Mouse (Mus musculus): ENCODE measurements at regions not wholly inside any gene's neighbourhood (a gene's known extent, or its start where the extent isn't known, plus 50 kb on each side); places are given as distances from the start of the nearest gene placed in this dataset.

DNA sequence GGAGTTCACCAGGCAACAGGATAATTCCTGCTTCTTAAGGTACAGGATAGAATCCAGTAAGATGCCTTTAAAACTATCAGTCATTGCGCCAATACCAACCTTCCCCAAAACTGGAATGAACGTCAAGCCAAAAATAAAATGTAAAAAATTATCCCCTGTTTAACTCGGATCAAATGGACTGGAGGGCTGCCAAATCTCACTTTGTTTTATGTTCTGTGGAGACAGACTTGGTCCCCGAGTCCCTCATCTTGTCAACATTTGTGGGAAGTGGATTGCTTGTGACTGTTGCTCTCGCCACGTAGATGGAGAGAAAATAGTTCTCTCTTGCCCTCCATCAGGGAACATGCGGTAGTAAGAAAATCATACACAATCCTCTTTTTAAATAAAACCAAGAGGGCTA lies 322.4 kb downstream of the Hlx start:
- DNase-seq (ENCODE audit: inconsistent age in 2 of 2, low spot score in 1 of 2) = no peak

GRCm38 (mm10) chr1:184402985-184403384 lies 329.4 kb downstream of the Hlx start:
- no peak for DNase-seq (ENCODE audit: inconsistent age in 2 of 2, low spot score in 1 of 2)

- peak; percentile 36 to 83 for DNase-seq (ENCODE audit: inconsistent age in 2 of 2, low spot score in 1 of 2)
Observed at GRCm38 (mm10) chr1:184395215-184395614, 337.2 kb downstream of the Hlx start.

- DNase-seq (ENCODE audit: inconsistent age in 2 of 2, low spot score in 1 of 2) = no peak
Observed at GRCm38 (mm10) chr1:184394559-184395194, 337.7 kb downstream of the Hlx start.

DNA sequence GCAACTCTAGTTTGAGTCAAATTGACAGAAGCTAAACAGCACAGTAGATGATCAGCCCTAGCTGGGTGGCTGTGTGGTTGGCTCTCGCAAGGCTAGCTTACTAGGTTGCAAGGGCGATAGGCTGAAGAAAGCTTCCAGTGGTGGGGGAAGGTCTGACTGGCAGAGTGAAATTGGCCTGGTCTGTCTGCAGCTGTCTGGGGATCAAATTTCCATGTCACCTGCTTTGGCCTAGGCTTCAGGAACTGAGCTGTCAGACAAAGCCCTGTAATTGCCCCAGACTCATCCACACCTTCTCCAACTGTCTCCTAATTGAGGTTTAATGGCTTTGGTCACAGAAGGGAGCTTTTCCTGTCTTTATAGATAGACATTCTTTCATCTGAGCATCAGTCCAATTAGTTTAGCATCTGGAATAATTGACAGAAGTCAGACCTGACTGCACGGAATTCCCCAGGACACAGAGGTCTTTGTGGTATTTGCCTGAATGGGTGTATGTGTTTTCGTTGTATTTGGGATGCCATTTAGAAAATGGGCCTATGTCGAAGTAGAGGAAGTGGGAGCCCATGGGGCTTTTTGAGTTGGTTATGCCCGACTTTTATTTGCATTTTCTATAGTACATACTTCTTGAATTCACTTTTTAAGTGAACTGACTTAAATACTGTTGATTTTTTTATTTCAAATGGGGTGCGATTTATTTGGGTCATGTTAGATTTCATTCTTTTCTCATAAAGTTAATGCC lies 348.2 kb downstream of the Hlx start:
- DNase-seq (ENCODE audit: inconsistent age in 2 of 2, low spot score in 1 of 2) = no peak

GRCm38 (mm10) chr1:184378665-184379064 lies 344.6 kb upstream of the 1700056E22Rik start:
- no peak for DNase-seq (ENCODE audit: inconsistent age in 2 of 2, low spot score in 1 of 2)

- no peak for DNase-seq (ENCODE audit: inconsistent age in 2 of 2, low spot score in 1 of 2)
Observed at GRCm38 (mm10) chr1:184365026-184365425, 330.9 kb upstream of the 1700056E22Rik start.

DNA sequence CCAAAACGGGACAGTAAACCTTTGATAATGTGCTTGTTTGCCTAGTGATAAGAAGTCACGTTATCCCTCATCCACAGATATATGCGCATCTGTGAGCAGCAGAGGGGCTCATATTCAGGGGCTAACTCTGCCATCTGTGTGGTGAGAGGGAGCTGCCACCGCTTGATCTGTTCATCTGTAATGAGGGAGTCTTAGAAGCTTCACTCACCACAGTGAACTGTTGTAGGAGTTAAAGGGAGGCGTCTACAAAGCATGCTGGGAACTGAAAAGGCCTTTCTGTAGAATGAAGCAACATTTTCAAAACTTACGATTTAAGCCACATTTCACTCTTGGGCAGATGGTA lies 324.1 kb upstream of the 1700056E22Rik start:
- no peak for DNase-seq (ENCODE audit: inconsistent age in 2 of 2, low spot score in 1 of 2)

DNA sequence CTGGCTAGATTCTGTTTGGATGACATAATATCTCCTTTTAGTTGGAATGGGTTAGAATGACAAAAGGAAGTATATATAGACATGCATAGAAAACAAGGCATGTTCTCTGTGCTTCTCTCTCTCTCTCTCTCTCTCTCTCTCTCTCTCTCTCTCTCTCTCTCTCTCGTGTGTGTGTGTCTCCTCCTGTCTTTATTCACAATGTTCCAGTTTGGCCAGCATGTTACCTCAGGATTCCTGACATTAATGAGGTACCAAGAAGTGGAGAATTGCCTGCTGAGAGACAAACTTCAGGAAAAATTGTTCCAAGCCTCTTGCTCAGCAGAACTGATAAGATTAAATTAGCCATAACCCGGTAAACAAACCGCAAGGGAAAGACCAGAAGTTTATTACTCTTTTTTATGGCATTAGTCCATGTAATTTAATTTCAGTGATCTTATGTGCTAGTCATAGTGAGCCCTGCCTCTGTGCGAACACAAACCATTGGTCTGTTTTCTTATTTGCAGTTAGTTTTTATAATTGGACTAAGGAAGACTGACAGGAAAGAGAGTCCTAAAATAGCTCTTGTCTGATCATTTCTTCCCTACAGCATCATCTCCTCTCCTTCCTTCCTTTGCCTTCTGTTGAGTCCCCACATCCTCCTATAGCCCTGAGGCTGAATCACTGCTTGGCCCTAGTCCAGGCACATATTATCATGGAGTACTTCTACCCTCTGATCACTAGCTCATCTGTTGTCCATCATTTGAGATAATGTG lies 323.5 kb upstream of the 1700056E22Rik start:
- DNase-seq (ENCODE audit: inconsistent age in 2 of 2, low spot score in 1 of 2) = peak in 1 of 2 experiments; percentile 25

DNA sequence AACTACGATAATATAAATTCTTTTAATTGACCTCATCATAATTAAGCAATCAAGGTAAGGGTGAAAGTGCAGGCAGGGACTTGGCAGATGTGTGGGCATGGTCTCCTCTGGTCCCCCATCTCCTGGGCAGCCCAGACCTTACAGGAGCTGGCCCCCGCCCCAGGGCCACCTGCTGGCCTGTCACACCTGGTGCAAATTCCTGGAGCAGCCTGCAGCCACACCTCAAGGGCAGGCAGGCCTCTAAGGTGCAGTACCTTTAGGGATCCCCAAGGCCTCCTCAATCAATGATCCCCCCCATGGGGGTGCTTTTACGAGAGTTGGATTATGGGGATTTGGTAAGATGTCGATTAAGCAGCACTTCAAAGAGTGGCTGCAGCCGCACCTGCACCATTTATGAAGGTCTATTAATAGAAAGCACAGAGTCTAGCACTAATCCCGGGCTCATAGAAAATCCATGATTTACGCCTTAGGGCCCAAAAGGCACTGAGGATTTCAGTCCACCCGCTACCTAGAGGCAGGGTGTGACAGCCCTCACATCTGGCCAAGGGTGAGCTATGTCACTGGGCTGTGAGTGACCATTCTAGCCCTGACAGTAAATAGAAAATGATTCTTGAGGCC lies 319.8 kb upstream of the 1700056E22Rik start:
- no peak for DNase-seq (ENCODE audit: inconsistent age in 2 of 2, low spot score in 1 of 2)

GRCm38 (mm10) chr1:184351760-184352159 lies 317.7 kb upstream of the 1700056E22Rik start:
- no peak for DNase-seq (ENCODE audit: inconsistent age in 2 of 2, low spot score in 1 of 2)

DNA sequence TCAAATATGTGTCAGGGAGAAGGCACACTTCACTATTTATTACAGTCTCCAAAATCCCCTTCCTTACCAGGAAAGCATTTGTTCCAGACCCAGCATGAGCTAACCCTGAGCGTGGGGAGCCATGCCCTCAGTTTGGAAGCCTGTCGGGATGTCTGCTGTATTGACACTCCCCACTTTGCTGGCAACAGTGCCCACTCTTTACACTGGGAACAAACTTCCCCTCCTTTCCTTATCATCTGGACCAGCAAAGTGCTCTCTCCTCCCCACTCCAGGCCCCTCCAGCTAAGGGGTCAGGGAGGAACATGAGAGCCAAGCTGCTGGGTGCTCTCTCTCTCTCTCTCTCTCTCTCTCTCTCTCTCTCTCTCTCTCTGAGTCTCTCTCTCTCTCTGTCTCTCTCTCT lies 310.7 kb upstream of the 1700056E22Rik start:
- DNase-seq (ENCODE audit: inconsistent age in 2 of 2, low spot score in 1 of 2) = no peak

GRCm38 (mm10) chr1:184335952-184336351 lies 301.9 kb upstream of the 1700056E22Rik start:
- no peak for DNase-seq (ENCODE audit: inconsistent age in 2 of 2, low spot score in 1 of 2)

- DNase-seq (ENCODE audit: inconsistent age in 2 of 2, low spot score in 1 of 2) = no peak
Observed at GRCm38 (mm10) chr1:184335281-184335680, 301.2 kb upstream of the 1700056E22Rik start.

GRCm38 (mm10) chr1:184334818-184335217 lies 300.7 kb upstream of the 1700056E22Rik start:
- no peak for DNase-seq (ENCODE audit: inconsistent age in 2 of 2, low spot score in 1 of 2)

DNA sequence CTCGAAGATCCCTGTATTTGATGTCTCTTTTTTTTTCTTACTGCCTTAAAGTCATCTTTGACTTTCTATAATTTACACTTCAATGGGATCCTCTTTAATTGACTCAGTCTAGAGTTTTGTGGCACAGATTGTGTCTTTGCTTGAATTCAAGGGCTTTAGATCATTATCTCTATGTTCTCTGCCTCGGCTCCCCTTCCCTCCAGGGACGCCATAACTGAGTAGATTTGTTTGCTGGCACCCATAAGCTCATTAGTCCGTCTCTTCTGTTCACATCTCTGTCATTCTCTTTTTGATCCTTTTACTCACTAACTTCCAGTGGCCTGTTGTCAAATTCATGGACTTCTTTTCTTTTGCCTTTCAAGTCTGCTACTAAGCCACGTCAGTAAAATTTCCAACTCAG lies 299.0 kb upstream of the 1700056E22Rik start:
- no peak for DNase-seq (ENCODE audit: inconsistent age in 2 of 2, low spot score in 1 of 2)

DNA sequence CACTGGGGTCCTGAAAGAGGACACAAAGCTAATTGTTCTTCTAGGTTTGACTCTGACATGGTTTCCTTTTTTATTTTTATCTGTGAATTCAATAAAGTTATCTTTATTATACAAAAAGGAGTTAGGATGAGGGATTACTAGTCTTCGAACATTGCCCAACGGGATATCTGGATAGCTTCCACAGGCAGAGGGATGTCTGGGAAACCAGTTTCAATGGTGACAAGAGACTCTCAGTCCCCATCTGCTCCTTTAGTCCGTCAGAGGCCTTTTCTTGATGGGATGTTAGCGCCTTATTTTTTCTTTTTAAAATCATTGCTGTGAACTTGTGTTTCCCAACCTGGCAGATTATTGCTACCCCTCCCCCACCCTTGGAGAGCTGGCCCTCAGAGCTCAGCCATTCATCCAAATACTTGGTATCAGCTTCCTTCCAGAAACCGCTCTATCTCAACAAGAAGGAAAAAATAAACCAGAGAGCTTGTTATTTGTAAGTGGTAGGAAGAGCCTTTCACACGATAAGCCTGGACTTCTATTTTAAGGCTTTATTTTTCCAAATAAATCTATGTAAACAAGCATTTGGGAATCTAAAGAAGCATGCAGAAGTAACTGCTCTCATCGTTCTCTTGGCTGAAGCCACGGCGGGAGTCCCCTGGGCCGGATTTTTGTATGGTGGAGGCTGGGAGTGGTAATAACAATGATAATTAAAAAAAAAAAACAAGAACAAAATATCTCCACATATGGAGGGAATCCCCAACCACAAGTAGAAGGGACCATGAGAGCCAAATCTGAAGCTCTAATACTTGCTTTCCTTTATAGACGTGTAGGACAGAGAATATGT lies 296.6 kb upstream of the 1700056E22Rik start:
- DNase-seq (ENCODE audit: inconsistent age in 2 of 2, low spot score in 1 of 2) = no peak

DNA sequence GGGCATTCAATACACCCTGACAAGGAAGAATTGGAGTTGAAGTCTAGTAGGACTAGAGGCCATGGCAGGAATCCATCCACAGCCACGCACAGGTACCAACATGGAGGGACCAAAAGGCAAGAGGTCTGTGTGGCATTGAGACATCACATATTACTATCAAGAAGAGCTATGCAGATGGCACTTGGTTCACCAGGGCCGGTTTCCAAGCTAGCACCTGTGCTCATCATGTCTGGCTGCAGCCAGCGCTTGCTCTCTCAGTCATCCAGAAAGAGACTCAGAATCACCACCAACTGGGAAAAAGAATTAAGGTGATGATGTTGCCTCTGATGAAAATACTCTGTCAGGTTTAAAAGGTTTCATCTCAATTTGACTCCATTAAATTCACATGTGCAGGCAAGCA lies 292.1 kb upstream of the 1700056E22Rik start:
- DNase-seq (ENCODE audit: inconsistent age in 2 of 2, low spot score in 1 of 2) = no peak

GRCm38 (mm10) chr1:184324234-184324633 lies 290.1 kb upstream of the 1700056E22Rik start:
- DNase-seq (ENCODE audit: inconsistent age in 2 of 2, low spot score in 1 of 2) = no peak

GRCm38 (mm10) chr1:184320521-184321177 lies 286.5 kb upstream of the 1700056E22Rik start:
- no peak for DNase-seq (ENCODE audit: inconsistent age in 2 of 2, low spot score in 1 of 2)
